Mouse (Mus musculus) C2C12 (cell line): Measurements from ENCODE around the gene Fkbp5.

Source experiments
- CEBPB ChIP-seq: IDR thresholded peaks from one replicate; pipeline ENCODE4 v1.6.1; 2011; ENCODE audit warnings: low read depth, mild to moderate bottlenecking, control low read depth, moderate library complexity
- CTCF ChIP-seq: IDR thresholded peaks from one replicate; pipeline ENCODE4 v1.5.1; 2011; ENCODE audit not compliant: control insufficient read depth, insufficient read depth, insufficient read length
- FOSL1 ChIP-seq: IDR thresholded peaks from one replicate; pipeline ENCODE4 v1.8.0; 2011; ENCODE audit warnings: mild to moderate bottlenecking, low read length; ENCODE audit not compliant: poor library complexity, insufficient read depth, severe bottlenecking
- MYOD1 ChIP-seq: IDR thresholded peaks from one replicate; pipeline ENCODE4 v1.6.1; 2011; ENCODE audit warnings: low read depth; ENCODE audit not compliant: control insufficient read depth, insufficient read length
- USF1 ChIP-seq: IDR thresholded peaks from one replicate; pipeline ENCODE4 v1.6.1; 2011; ENCODE audit warnings: low read depth, mild to moderate bottlenecking, control low read depth, moderate library complexity

DNA sequence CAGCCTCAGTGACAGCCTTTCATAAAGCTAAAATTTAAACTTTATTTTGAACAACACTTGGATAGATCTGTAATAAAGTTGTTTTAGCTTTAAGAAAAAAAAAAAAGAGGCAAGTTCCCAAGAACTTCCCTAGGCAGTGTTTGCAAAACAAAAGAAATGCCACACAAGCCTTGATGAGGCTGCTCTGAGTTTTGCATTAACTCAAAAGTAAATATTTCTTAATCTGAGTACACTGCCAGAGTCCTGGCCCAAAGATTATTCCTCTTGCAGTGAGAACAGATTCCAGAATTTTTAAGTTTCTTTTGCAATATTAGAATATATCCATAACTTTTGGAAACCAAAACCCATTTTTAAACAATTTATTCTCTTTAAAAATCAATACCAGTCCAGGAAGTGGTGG is 47.9 kb upstream of the Fkbp5 start:
- TF ChIP-seq CTCF (no peak), FOSL1 (no peak), USF1 (no peak), CEBPB (no peak), MYOD1 (no peak)
